Mouse (Mus musculus) limb, embryonic 15.5 days (tissue): ENCODE results near the gene Mpzl1. TPM values are rescaled to one million over a fixed set of nuclear protein-coding genes. Genes with fewer than 3 reads are reported as not detected.

Experiments used
- ATAC-seq: fragments of 200-750 bp; cut with Nextera tagmentation; 2 replicates; pipeline ENCODE4 v1.8.0; 2017; ENCODE audit warnings: low read depth, moderate TSS enrichment; ENCODE audit not compliant: insufficient number of reproducible peaks, low FRiP score, low TSS enrichment
- H3K27ac ChIP-seq: fragments of 300-500 bp; sonication (generic); 2 replicates; pipeline ENCODE4 v1.5.1; 2015; ENCODE audit warnings: moderate library complexity, mild to moderate bottlenecking, inconsistent platforms
- H3K27me3 ChIP-seq: fragments of 300-500 bp; sonication (generic); 2 replicates; pipeline ENCODE4 v1.6.1; 2015; ENCODE audit warnings: inconsistent platforms
- H3K36me3 ChIP-seq: fragments of 300-500 bp; sonication (generic); 2 replicates; pipeline ENCODE4 v1.6.1; 2015; ENCODE audit warnings: inconsistent platforms
- H3K4me1 ChIP-seq: fragments of 300-500 bp; sonication (generic); 2 replicates; pipeline ENCODE4 v1.6.1; 2015; ENCODE audit warnings: inconsistent platforms
- H3K4me2 ChIP-seq: fragments of 300-500 bp; sonication (generic); 2 replicates; pipeline ENCODE4 v1.6.1; 2015; ENCODE audit warnings: mild to moderate bottlenecking, inconsistent platforms
- H3K4me3 ChIP-seq: fragments of 300-500 bp; sonication (generic); 2 replicates; pipeline ENCODE4 v1.5.1; 2015; ENCODE audit warnings: mild to moderate bottlenecking, inconsistent platforms
- H3K9ac ChIP-seq: fragments of 300-500 bp; sonication (generic); 2 replicates; pipeline ENCODE4 v1.6.1; 2015; ENCODE audit warnings: inconsistent platforms
- H3K9me3 ChIP-seq: fragments of 300-500 bp; sonication (generic); 2 replicates; pipeline ENCODE4 v1.6.1; 2016; ENCODE audit warnings: inconsistent platforms
- WGBS: fragments of 180-500 bp; shearing (Covaris S2); methylation state at CpG from one replicate; pipeline ENCODE4 v1.1.7; 2015; 5-methylcytosine and 5-hydroxymethylcytosine counted together
- polyA plus RNA-seq: library from polyadenylated mRNA; unstranded; fragments of >200 nt; fragmentation: Nextera tagmentation; extraction: Ambion mirVana; gene quantifications from 2 replicates; pipeline ENCODE4 v1.2.1, GENCODE M21; 2015

The Mpzl1 gene
- polyA plus RNA-seq, 1 experiment from 2014 or later, result 169 TPM

DNA sequence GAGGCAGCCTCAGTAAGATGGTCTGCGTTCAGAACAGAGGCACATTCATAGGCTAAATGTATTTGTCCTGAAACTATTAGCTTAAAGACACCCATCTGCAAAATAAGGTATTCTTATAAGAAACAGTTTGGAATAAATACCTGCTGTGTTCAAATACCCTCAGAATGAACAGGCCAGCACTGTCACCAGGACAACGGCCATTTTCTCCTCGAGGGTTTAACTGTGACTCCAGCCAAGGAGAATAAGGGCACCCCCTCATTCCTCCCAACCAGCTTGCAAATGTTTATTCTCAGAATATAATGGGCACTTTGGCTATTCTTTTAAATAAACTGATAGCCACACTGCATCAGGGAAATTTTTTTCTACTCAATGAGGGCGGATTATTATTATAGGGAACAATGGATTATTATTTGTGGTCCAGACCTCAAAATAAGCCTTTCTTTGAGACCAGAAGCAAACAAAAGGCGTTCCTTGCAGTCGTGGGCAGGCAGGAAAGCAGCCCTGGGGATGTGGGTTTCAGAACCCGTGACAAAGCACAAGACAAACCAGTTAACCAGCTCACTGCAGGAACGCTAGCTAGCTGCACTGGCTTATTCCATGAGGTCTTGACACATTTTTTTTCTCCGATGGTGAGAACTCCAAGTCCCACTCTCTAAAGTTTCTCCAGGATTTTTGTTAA, 23.9 kb downstream of the Mpzl1 start:
- Histone ChIP-seq H3K9me3 (no peaks in the 10 kb centered on the region), H3K9ac (no peak overlapping the region), H3K27me3 (no peaks in the 10 kb centered on the region), H3K27ac (0 out of 2 replicates have a peak overlapping the region, but pooled peaks have one; percentile 47), H3K4me3 (no peak overlapping the region), H3K36me3 (peaks cover 32% of the 10 kb centered on the region), H3K4me2 (no peak overlapping the region), H3K4me1 (0 out of 2 replicates have a peak, but pooled peaks cover 4% of the 10 kb centered on the region)
- ATAC-seq, result no peak
- 58% methylated on average over 9 of the region's 9 CpGs for WGBS

DNA sequence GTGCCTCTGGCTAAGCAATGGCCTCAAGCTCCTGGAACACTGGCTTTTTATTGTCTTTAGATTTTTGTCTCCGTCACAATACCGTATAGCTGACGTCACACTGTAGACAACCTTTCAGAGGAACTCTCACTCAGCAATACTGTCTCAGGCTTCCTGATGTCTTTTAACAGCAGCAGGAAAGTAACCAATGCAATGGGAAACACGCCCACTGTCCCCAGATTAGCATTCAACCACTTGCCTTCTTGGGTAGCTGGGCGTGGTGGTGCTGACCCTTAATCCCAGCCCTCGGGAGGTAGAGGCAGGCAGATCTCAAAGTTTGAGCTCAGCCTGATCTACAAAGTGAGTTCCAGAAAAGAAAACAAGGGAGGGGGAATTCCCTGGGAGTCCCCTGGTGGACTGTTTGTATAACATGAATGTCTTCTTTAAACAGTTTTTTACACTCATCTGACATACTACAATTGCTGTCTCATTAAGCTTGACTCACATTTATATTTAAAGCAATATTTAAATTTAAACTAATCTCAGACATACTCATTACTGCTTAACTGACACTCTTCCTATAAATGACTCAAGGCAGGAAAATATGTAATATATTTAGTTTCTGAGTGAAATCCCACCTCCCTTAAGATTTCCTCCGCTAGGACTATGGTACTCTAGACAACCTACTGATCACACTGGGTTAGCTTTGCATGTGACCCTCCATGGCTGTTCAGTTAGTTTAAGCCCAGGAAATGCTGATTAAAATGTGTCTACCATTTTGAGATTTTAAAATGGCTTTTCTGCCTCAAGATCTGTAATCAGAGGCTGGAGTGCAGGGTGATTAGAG, 24.6 kb downstream of the Mpzl1 start:
- no peak overlapping the region for H3K27ac ChIP-seq
- 59% methylated on average over 7 of the region's 7 CpGs for WGBS

DNA sequence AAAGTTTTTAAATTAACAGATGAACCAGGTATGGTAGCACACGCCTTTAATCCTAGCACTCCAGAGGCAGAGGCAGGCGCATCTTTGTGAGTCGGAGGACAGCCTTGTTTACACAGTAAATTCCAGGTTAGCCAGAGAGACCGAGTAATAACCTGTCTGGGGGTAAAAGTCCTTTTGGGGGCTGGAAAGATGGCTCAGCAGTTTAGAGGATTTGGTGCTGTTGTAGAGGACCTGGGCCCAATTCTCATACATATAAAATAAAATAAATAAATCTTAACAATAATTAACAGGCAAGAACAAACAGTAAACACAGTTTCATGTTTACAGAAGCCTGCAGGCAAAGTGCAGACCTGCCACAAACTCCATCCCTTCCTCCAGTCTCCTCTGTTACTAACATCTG, 25.4 kb downstream of the Mpzl1 start:
- no peak overlapping the region for H3K27ac ChIP-seq
- H3K4me3 ChIP-seq, result no peak overlapping the region
- 0 out of 2 replicates have a peak, but pooled peaks cover 4% of the 10 kb centered on the region for H3K4me1 ChIP-seq
- no peaks in the 10 kb centered on the region for H3K9me3 ChIP-seq
- 62% methylated on average over 4 of the region's 4 CpGs for WGBS
- H3K27me3 ChIP-seq, result no peaks in the 10 kb centered on the region
- ATAC-seq, result no peak
- peaks cover 37% of the 10 kb centered on the region for H3K36me3 ChIP-seq
- H3K4me2 ChIP-seq, result no peak overlapping the region
- H3K9ac ChIP-seq, result no peak overlapping the region

More for the DNA sequence above, 24.6 kb downstream of the Mpzl1 start:
- no peaks in the 10 kb centered on the region for H3K27me3 ChIP-seq
- no peak for ATAC-seq
- no peak overlapping the region for H3K9ac ChIP-seq
- H3K9me3 ChIP-seq, result no peaks in the 10 kb centered on the region
- no peak overlapping the region for H3K4me3 ChIP-seq
- H3K4me2 ChIP-seq, result no peak overlapping the region
- H3K4me1 ChIP-seq, result 0 out of 2 replicates have a peak, but pooled peaks cover 4% of the 10 kb centered on the region
- H3K36me3 ChIP-seq, result peaks cover 32% of the 10 kb centered on the region

DNA sequence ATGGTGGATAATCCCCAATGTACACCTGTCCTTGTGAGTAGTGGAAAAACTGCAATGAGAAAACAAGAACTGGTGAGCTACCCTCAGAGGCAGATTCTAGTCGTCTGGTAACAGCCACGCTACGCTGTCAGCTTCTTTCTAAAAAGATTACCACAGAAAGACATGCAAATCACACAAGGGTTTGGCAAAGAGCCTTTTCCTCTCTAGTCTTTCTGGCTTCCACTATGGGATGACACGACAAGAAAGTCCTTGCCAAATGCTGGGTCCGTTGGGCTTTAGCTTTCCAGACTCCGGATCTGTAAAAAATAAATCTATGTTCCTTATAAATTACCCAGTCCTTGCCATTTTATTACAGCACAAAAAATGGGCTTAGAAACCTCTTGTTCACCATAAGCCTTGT, 28.6 kb downstream of the Mpzl1 start:
- H3K27ac ChIP-seq, result no peak overlapping the region
- peaks cover 62% of the 10 kb centered on the region for H3K36me3 ChIP-seq
- no peak overlapping the region for H3K9ac ChIP-seq
- 79% methylated on average over 6 of the region's 6 CpGs for WGBS
- H3K27me3 ChIP-seq, result no peaks in the 10 kb centered on the region
- 0 out of 2 replicates have a peak, but pooled peaks cover 2% of the 10 kb centered on the region for H3K4me1 ChIP-seq
- no peaks in the 10 kb centered on the region for H3K9me3 ChIP-seq
- H3K4me3 ChIP-seq, result no peak overlapping the region
- no peak overlapping the region for H3K4me2 ChIP-seq
- no peak for ATAC-seq

DNA sequence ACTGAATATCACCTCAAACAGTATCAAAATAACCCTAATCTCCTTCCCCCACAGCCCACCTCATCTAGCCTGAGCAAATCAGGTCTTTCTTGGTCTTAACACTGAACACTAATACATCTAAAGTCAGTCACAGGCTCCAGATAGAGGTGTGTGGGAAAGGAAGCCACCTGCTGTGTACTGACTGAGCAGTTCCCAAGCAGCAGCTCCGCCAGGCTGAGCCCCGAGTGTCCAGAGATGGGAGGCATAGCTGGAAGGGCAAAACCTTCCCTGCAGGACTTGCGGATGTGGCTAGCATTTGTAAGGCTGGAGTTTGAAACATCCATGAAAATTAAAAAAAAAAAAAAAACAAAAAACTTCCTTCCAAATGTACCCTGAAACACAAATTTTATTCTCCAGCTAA, 29.2 kb downstream of the Mpzl1 start:
- peaks cover 63% of the 10 kb centered on the region for H3K36me3 ChIP-seq
- H3K9me3 ChIP-seq, result no peaks in the 10 kb centered on the region
- no peak overlapping the region for H3K27ac ChIP-seq
- no peak for ATAC-seq
- no peak overlapping the region for H3K4me2 ChIP-seq
- no peaks in the 10 kb centered on the region for H3K27me3 ChIP-seq
- 80% methylated on average over 3 of the region's 3 CpGs for WGBS
- no peaks in the 10 kb centered on the region for H3K4me1 ChIP-seq
- no peak overlapping the region for H3K4me3 ChIP-seq
- no peak overlapping the region for H3K9ac ChIP-seq

DNA sequence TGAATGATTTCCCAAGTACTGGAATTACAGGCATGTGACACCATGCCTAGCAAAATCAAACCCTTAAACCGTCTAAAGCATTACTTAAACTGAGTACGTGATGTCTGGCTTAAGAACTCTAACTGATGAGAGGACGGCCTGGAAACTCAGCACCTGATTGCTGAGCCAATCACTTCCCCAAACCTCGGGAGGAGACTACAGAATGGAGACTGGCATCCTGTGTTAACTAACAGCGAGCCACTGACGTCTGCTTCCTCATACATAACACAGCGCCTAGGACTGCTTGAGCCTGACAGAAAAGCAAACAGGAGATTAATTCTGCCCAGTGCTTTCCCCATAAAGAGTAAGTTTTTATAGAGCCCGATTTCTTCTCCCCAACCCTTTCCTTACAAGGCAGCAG, 30.1 kb downstream of the Mpzl1 start:
- Histone ChIP-seq H3K4me1 (no peaks in the 10 kb centered on the region), H3K27me3 (no peaks in the 10 kb centered on the region), H3K4me3 (no peak overlapping the region), H3K27ac (no peak overlapping the region), H3K9me3 (no peaks in the 10 kb centered on the region), H3K4me2 (no peak overlapping the region), H3K36me3 (peaks cover 68% of the 10 kb centered on the region), H3K9ac (no peak overlapping the region)
- 84% methylated on average over 8 of the region's 8 CpGs for WGBS
- no peak for ATAC-seq

DNA sequence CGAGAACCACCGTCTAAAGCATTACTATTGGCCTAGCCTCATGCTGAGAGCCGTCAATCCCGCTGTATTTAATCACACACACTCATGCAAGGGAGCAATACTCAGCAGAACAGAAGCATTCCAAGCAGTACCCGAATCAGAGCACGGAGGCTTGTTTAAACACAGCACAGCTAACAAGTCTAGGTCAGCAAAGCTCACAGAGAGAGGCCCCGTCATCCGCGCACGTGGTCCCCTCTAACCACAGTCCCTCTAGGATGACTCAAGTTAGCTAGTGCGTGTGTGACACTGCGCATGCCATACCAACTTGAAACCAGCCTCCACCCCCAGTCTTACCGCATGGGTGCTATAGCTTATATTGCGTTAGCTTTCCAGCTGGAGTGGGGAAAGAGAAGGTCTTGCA, 31.1 kb downstream of the Mpzl1 start:
- H3K4me1 ChIP-seq, result no peaks in the 10 kb centered on the region
- no peak for ATAC-seq
- no peaks in the 10 kb centered on the region for H3K9me3 ChIP-seq
- no peak overlapping the region for H3K9ac ChIP-seq
- H3K36me3 ChIP-seq, result peaks cover 77% of the 10 kb centered on the region
- H3K27me3 ChIP-seq, result no peaks in the 10 kb centered on the region
- H3K27ac ChIP-seq, result no peak overlapping the region
- H3K4me2 ChIP-seq, result no peak overlapping the region
- no peak overlapping the region for H3K4me3 ChIP-seq
- 89% methylated on average over 14 of the region's 14 CpGs for WGBS

DNA sequence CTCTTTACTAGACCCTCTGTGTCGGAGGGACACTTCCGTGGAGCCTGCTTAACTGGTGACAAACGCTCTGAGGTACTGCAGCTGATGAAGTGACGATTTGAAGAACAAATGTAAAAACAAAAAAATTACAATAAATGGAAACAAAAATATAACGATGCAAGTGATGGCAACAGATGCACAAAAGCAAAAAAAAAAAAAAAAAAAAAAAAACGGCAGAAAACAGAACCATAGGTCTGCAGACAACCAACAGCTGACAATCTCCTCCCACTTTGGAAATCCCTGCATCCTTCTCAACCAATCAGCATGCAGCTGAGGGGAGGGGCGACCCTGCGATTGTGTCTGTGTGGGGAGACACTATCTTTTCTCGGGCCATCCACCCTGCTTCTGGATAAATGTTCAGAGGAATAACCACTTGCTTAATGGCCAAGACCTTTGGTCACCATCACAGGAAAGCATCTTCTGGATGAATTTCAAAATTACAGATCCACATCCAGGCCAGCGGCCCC, 32.5 kb downstream of the Mpzl1 start:
- Histone ChIP-seq H3K4me2 (no peak overlapping the region), H3K9me3 (no peaks in the 10 kb centered on the region), H3K36me3 (peaks cover 74% of the 10 kb centered on the region), H3K9ac (no peak overlapping the region), H3K4me1 (no peaks in the 10 kb centered on the region), H3K4me3 (no peak overlapping the region), H3K27me3 (no peaks in the 10 kb centered on the region), H3K27ac (no peak overlapping the region)
- 80% methylated on average over 10 of the region's 10 CpGs for WGBS
- ATAC-seq, result no peak

DNA sequence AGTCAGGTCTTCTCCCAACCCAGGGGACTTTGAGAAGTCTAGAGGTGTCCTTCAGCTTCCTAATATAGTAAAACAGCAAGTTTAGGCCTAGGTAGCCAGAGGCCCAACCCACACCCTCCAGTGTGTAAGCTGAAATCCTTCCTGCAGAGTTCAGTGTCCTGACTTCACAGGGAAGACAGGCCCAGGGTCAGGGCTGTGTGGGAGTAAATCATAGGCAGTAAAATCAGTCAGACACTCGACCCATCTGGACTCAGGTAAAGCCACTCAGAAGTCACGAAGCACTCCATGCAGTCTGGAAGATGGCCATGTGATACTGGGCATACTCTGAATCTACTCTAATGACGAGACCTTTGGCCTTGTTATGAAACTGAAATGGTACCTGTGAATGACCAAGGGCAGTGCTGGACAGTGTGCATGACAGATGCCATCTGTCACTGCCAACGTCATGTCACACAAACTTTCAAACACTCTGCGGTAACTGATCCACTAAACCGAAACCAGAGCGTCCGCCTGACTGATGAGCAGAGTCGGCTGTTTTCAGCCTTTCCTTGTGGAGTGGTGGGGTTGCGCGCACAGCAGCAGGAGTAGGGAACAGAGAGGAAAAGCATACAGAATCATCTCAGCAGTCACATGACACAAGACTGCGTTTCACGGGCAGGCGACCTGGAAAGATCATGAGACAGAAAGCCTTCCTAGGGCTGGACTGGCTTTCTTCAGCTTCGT, 39.5 kb downstream of the Mpzl1 start:
- H3K4me3 ChIP-seq, result no peak overlapping the region
- H3K27me3 ChIP-seq, result no peaks in the 10 kb centered on the region
- H3K9ac ChIP-seq, result no peak overlapping the region
- H3K27ac ChIP-seq, result no peak overlapping the region
- H3K9me3 ChIP-seq, result no peaks in the 10 kb centered on the region
- 78% methylated on average over 15 of the region's 15 CpGs for WGBS
- ATAC-seq, result no peak
- H3K4me2 ChIP-seq, result no peak overlapping the region
- peaks cover 71% of the 10 kb centered on the region for H3K36me3 ChIP-seq
- H3K4me1 ChIP-seq, result no peaks in the 10 kb centered on the region

DNA sequence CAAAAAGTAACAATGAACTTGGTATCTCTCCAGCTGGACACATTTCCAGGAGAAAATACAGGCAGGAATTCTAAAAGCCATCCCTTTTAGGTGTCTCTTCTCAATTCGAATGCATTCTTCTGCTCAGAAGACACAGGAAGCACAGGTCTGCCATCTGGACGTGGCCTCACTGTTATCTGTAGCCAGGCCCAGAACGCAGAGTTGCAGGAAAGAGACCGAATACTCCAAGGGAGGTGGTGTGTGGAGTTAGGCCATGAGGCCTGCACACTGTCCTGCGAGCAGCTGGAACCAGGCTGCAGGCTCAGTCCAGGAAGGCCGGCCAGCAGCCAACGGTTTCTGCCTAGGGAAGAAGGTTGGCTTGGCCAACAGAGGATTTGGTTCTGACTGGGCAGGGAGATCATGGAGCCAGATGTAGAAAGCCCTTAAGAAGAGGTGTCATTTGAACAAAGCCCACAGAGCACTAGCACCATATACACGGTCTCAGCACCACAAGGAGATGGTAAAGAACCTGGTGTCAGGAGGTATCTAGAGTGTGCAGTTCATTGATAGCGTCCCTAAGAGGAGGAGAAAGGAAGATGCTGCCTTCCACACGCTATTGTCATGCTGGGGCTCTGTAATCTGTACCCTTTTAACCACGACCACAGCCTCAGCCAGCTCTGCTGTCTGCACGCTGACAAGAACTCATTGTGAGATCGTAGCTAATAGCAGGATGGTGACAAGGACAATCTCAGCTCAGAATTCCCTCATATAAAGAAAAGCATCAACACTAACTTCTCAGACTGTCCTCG, 41.8 kb downstream of the Mpzl1 start:
- ATAC-seq, result no peak
- Histone ChIP-seq H3K36me3 (peaks cover 51% of the 10 kb centered on the region), H3K27ac (no peak overlapping the region), H3K4me1 (no peaks in the 10 kb centered on the region; the same call in 1 of the 2 replicates), H3K9ac (no peak overlapping the region), H3K27me3 (no peaks in the 10 kb centered on the region), H3K9me3 (no peaks in the 10 kb centered on the region), H3K4me3 (no peak overlapping the region), H3K4me2 (no peak overlapping the region)
- 88% methylated on average over 14 of the region's 14 CpGs for WGBS

DNA sequence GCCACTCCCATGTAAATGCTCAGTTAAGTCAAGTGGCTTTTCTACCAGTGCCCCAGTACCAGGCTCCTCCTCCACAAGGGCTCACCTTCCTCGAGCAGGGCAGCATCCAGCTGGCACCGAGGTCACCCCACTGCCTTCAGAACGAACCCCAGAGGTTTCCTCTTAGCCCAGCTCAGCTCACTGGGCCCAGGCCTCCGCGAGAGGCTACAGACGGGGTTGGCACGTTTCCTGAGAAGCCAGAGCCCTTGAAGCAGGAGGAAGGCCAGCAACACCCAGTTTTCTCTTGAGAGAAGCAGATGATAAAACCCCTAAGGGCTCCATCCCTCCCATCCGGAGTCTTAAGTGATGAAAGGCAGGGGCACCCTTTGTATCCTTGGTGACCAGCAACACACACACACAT, 43.6 kb downstream of the Mpzl1 start:
- peaks cover 1% of the 10 kb centered on the region for H3K4me1 ChIP-seq
- H3K4me3 ChIP-seq, result no peak overlapping the region
- no peak overlapping the region for H3K9ac ChIP-seq
- ATAC-seq, result no peak
- H3K27me3 ChIP-seq, result no peaks in the 10 kb centered on the region
- H3K27ac ChIP-seq, result no peak overlapping the region
- 76% methylated on average over 8 of the region's 8 CpGs for WGBS
- no peak overlapping the region for H3K4me2 ChIP-seq
- H3K9me3 ChIP-seq, result no peaks in the 10 kb centered on the region
- H3K36me3 ChIP-seq, result peaks cover 40% of the 10 kb centered on the region
